Mouse (Mus musculus) myocyte (in vitro differentiated cells): ENCODE data around the gene Eml1.

Source experiments
- E2F4 ChIP-seq: IDR thresholded peaks from one replicate; pipeline ENCODE4 v1.6.1; 2011; ENCODE audit warnings: mild to moderate bottlenecking, control low read depth, moderate library complexity; ENCODE audit not compliant: insufficient read depth
- MAX ChIP-seq: IDR thresholded peaks from one replicate; pipeline ENCODE4 v1.6.1; 2011; ENCODE audit warnings: low read depth, mild to moderate bottlenecking, control low read depth
- MYOG ChIP-seq, 3 experiments: IDR thresholded peaks; one replicate each; pipeline ENCODE4 v1.6.1; 2011; ENCODE audit warnings: control low read depth in 2 of 3, low read depth in 2 of 3, mild to moderate bottlenecking in 2 of 3; ENCODE audit not compliant: insufficient read length in 2 of 3, control insufficient read depth in 1 of 3, insufficient read depth in 1 of 3
- POLR2A ChIP-seq: IDR thresholded peaks from one replicate; pipeline ENCODE4 v1.6.1; 2011; ENCODE audit warnings: low read depth, mild to moderate bottlenecking, control low read depth, moderate library complexity; ENCODE audit not compliant: insufficient read length
- POLR2AphosphoS2 ChIP-seq: IDR thresholded peaks from one replicate; pipeline ENCODE4 v1.6.1; 2011; ENCODE audit warnings: low read depth, control low read depth; ENCODE audit not compliant: insufficient read length
- REST ChIP-seq: IDR thresholded peaks from one replicate; pipeline ENCODE4 v1.6.1; 2011; ENCODE audit warnings: mild to moderate bottlenecking, control low read depth, moderate library complexity; ENCODE audit not compliant: insufficient read depth, insufficient read length

- TF ChIP-seq POLR2A (no peak), POLR2AphosphoS2 (no peak), MAX (no peak), MYOG (IDR thresholded peaks at IDR 0.05; ENCODE audit: control insufficient read depth in 1 of 3, insufficient read depth in 1 of 3, insufficient read length in 2 of 3, low read depth in 2 of 3) (no peak), REST (no peak), E2F4 (no peak)
These were observed 123.3 kb downstream of the Eml1 start for GRCm38 (mm10) chr12:108494011-108494541.
